ENCODE assay signal across 35 mouse cellular contexts in genomic region chr6:104040450-104040849, GRCm38 (mm10).
"Had no signal": no experiment of that assay in that cellular context is flagged by ENCODE, and none has a peak within 500 bp of the region (broad histone marks: within the 10 kb centered on the region; RNA-seq: fewer than 3 reads in every experiment).

No protein-coding gene starts in this region.

- H3K27ac ChIP-seq: heart, embryonic 13.5 days; heart, embryonic 15.5 days; hindbrain, embryonic 10.5 days; hindbrain, embryonic 12.5 days; hindbrain, embryonic 13.5 days; hindbrain, embryonic 14.5 days; hindbrain, embryonic 15.5 days; hindbrain, postnatal 0 days; intestine, embryonic 15.5 days; kidney, embryonic 15.5 days; kidney, postnatal 0 days; layer of hippocampus, adult 2 months; left cerebral cortex, adult 2 months had no signal

- ATAC-seq: hindbrain, embryonic 16.5 days; hindbrain, postnatal 0 days; inflammation-experienced regulatory T-cells, adult 6 months; intestine, embryonic 15.5 days; intestine, embryonic 16.5 days; intestine, postnatal 0 days had no signal

- H3K9ac ChIP-seq: heart, embryonic 12.5 days; heart, embryonic 13.5 days; heart, embryonic 15.5 days; hindbrain, embryonic 12.5 days; hindbrain, embryonic 13.5 days; hindbrain, embryonic 14.5 days; hindbrain, embryonic 15.5 days; intestine, embryonic 15.5 days; kidney, embryonic 15.5 days had no signal

- H3K36me3 ChIP-seq: heart, embryonic 12.5 days; heart, embryonic 13.5 days; heart, embryonic 15.5 days; hindbrain, embryonic 10.5 days; hindbrain, embryonic 12.5 days; hindbrain, embryonic 13.5 days; hindbrain, embryonic 15.5 days; intestine, embryonic 15.5 days; kidney, embryonic 15.5 days had no signal

- H3K4me3 ChIP-seq: heart, embryonic 12.5 days; heart, embryonic 13.5 days; heart, embryonic 15.5 days; hindbrain, embryonic 10.5 days; hindbrain, embryonic 12.5 days; hindbrain, embryonic 13.5 days; hindbrain, embryonic 15.5 days; intestine, embryonic 15.5 days; kidney, embryonic 15.5 days; layer of hippocampus, adult 2 months; left cerebral cortex, adult 2 months had no signal

- H3K9me3 ChIP-seq: heart, embryonic 12.5 days; heart, embryonic 13.5 days; heart, embryonic 15.5 days; hindbrain, embryonic 10.5 days; hindbrain, embryonic 12.5 days; hindbrain, embryonic 13.5 days; hindbrain, embryonic 15.5 days; intestine, embryonic 15.5 days; kidney, embryonic 15.5 days had no signal

- DNase-seq: heart, postnatal 10 days; heart, postnatal 14 days; heart, postnatal 36 days; heart, postnatal 4 days; kidney, adult 11 months; kidney, adult 18-20 months; kidney, adult 2 months; kidney, adult 8-10 months; kidney, adult 9 months; kidney, postnatal 10 days; kidney, postnatal 14 days; kidney, postnatal 25 days; kidney, postnatal 36 days; kidney, postnatal 4 days; layer of hippocampus, adult 9-11 months; layer of hippocampus, postnatal 36 days had no signal

- H3K4me1 ChIP-seq: heart, embryonic 12.5 days; heart, embryonic 13.5 days; heart, embryonic 15.5 days; hindbrain, embryonic 10.5 days; hindbrain, embryonic 12.5 days; hindbrain, embryonic 13.5 days; hindbrain, embryonic 15.5 days; intestine, embryonic 15.5 days; kidney, embryonic 15.5 days had no signal

- H3K4me2 ChIP-seq: heart, embryonic 11.5 days; heart, embryonic 12.5 days; heart, embryonic 13.5 days; heart, embryonic 15.5 days; hindbrain, embryonic 12.5 days; hindbrain, embryonic 13.5 days; hindbrain, embryonic 14.5 days; hindbrain, embryonic 15.5 days; intestine, embryonic 15.5 days; kidney, embryonic 15.5 days had no signal

- H3K27me3 ChIP-seq: heart, embryonic 12.5 days; heart, embryonic 13.5 days; heart, embryonic 15.5 days; hindbrain, embryonic 12.5 days; hindbrain, embryonic 13.5 days; hindbrain, embryonic 15.5 days; intestine, embryonic 15.5 days; kidney, embryonic 15.5 days had no signal
